Mouse (Mus musculus) cerebellum, adult 11 months (tissue): ENCODE measurements around the gene Ghrh.
"Not testable (repeated sequence)": the region's sequence is repeated elsewhere in the genome, so short reads cannot be mapped to it uniquely, and the experiment has no call there.

Experiments
- DNase-seq: peaks from one replicate; pipeline ENCODE4 v3.0.0; 2022

Gene Ghrh

DNA sequence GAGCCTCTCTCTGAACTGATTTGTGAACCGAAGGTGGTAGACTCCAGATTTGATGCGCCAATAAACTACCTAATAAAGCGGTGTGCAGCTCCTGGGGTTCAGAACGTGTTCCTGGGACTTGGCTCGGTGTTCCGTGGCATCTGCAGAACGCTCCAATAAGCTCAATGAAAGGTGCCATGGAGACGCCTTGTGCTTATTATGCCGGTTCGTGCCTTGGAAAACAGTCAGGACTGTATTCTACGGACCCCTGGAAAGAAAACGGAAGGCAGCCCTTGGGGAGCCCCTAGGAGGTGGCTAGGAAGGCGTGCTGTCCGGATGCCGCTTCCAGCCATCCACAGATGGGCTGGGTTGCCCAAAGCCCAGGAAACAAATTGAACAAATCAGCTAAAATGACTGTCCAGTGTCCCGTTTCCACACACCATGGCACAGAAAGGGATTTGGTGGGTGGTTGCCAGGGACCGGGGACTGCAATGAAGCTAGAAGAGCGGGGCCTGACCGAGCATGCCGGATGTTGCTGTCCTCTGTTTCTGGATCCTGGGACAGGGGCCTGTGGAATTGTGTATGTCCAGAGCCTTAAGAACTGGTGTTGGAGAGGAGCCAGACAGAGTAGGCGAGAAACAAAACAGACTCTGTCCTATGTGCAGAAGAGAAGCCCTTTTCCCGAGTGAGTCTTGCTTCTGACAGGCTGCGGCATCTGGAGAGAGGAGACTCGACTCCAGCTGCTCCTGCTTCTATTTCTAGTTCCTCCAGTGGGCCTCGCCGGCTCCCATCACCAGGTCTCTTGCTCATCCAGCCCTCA is at the start of gene Ghrh:
Ghrh (minus strand) TSS at position 146 of the 799 bp plus-strand sequence.
- peak; percentile 4 for DNase-seq

GRCm38 (mm10) chr2:157395960-157396359 is 48.7 kb upstream of the Ghrh start:
- no peak for DNase-seq

DNA sequence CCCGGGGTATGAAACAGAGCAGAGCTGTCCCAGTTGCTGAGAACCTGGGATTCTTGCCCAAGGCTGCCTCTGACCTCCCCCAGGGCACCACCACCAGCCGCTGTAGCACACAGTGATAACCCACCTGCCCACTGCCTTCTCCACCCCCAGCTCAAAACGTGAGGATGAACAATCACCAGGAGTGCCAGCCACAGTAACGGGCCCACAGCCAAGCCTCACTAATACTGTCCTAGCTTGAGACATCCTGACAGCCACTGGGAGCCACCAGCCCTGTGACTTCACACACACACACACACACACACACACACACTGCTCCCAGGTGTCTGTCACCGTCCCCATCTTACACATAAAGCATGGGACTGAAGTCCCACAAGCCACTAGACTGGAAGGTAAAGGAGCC is 48.1 kb upstream of the Ghrh start:
- DNase-seq, result no peak

DNA sequence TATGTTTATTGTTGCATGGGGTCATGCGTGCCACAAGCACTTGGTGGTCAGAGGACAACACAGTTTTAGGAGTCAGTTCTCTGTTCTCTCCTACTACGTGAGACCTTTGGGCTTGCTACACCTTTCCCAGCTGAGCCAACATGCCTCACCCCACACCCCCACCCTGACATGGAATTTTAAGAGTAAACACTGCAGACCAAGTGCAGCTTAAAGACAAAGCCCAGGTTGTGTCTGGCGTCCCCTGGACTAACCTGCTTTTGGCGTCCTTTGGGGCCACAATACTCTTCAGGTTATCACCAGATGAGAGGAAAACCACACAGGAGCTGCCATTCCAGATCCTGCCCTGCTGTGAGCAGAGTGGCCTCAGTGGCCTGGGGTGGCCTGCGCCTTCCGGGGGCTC is 47.6 kb upstream of the Ghrh start:
- DNase-seq, result no peak

DNA sequence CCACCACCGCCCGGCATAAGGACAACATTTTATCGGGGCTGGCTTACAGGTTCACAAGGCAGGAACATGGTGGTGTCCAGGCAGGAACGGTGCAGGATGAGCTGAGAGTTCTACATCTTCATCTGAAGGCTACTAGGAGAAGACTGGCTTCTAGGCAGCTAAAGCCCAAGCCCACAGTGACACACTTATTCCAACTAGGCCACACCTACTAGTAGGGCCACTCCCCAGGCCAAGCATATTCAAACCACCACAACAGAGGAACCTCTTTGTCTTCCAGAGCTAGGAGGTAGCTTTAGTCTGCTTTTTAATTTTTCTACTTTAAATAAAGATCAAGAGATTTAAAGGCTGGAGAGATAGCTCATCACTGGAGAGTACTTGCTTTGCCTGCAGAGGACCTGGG is 46.2 kb upstream of the Ghrh start:
- DNase-seq, result no peak

- DNase-seq, result no peak
These were observed 45.0 kb upstream of the Ghrh start for GRCm38 (mm10) chr2:157392331-157392730.

- DNase-seq, result no peak
These were observed 42.2 kb upstream of the Ghrh start for GRCm38 (mm10) chr2:157389591-157389921.

- not testable (repeated sequence) for DNase-seq
These were observed 41.7 kb upstream of the Ghrh start for GRCm38 (mm10) chr2:157388901-157389590.

GRCm38 (mm10) chr2:157384836-157385235 is 37.5 kb upstream of the Ghrh start:
- no peak for DNase-seq

- no peak for DNase-seq
These were observed 29.7 kb upstream of the Ghrh start for GRCm38 (mm10) chr2:157376995-157377394.

- no peak for DNase-seq
These were observed 28.8 kb upstream of the Ghrh start for GRCm38 (mm10) chr2:157375794-157376757.

GRCm38 (mm10) chr2:157375051-157375450 is 27.7 kb upstream of the Ghrh start:
- DNase-seq, result no peak

DNA sequence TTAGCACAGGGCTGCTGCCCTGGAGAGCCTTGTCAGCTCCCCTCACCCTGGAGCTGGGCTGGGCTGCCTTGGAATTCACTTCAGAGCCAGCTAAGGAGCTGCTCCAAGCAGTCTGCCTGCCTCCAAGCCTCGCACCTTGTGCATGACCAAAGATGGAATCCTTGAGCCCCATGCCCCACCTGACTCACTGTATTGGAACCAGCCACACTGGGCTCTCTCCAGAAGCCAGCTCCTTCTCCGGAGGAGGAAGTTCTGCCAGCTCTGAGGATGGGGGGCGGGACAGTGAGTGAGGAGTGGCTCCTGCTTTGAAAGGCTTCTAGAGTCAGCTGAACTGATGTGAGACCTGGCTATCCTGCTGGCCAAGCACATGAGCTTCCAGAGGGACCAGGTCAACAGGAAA is 26.4 kb upstream of the Ghrh start:
- DNase-seq, result no peak

DNA sequence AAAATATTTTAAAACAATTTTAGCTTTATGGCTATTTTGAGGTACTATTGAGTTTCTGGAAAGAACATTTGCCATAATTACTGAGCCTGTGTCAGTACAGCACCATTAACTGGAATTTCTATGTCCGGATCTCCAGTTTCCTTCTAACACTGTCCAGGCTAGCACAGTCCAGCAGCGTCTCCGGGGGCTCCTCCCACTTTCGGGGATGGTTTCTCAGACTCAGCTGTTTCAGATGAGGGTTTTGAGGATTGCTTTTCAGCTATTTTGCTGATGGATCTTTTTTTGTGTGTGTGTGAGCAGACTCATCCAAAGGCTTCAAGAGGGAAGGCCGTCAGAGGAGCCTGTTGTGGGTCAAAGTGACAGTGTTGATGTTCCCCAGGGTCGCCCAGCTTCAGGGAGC is 24.4 kb upstream of the Ghrh start:
- no peak for DNase-seq

DNA sequence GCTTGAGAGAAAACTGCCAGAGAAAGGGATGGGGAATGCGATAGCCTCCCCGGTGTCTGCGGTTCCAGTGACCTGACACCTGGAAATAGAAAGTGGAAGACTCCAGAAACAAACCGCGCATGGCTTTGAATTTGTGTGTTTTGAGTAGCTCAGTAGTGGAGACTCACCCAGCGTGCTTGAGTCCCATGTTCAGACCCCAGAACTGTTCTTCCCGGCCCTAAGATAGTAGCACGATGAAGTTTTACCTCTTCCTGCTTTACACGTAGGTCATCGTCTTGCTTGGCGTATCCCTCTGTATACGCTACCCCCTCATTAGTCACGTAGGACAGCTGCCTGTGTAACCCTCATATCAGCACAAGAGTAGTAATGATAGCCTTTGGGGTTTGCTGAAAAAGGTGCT is 20.7 kb upstream of the Ghrh start:
- DNase-seq, result no peak

DNA sequence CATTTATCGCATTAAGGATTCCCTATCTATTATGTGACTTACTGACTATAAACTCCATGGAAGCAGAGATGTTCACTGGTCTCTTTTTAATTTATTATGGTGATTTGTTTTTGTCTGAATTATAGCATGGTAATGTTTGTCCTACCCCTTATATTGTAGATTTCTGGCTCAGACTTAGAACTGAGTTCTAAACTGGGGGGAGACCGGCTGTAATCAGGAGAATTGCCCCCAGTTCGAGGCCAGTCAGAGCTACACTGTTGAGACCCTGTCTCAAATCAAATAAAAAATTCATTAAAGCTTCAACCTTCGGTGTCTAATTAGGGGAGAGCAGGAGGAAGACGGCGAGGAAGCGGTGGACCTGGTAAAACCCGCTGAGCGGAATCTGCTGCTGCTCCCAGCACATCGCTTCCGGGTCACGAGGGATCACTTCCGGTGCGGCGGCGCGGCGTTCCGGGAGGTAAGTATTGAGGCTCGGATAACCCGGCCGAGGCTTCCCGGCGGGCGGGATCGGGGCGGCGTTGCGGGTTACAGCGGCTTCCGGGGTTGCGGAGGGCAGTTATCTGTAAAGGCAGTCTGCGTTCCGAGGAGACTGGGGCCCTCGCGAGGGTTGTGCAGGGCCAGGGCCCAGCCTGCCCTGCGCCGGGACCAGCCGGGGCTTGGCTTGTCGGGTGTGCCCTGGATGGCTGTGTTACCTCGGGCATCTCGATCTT is 20.0 kb upstream of the Ghrh start, which contains the start of gene Manbal:
Manbal (plus strand) TSS at position 411 of the 710 bp plus-strand sequence.
- DNase-seq, result peak; percentile 92

- no peak for DNase-seq
These were observed 19.5 kb upstream of the Ghrh start for GRCm38 (mm10) chr2:157366762-157367161.

GRCm38 (mm10) chr2:157363031-157363430 is 15.7 kb upstream of the Ghrh start:
- no peak for DNase-seq

GRCm38 (mm10) chr2:157360028-157360427 is 12.7 kb upstream of the Ghrh start:
- no peak for DNase-seq

- no peak for DNase-seq
These were observed 6.8 kb upstream of the Ghrh start for GRCm38 (mm10) chr2:157354106-157354505.

DNA sequence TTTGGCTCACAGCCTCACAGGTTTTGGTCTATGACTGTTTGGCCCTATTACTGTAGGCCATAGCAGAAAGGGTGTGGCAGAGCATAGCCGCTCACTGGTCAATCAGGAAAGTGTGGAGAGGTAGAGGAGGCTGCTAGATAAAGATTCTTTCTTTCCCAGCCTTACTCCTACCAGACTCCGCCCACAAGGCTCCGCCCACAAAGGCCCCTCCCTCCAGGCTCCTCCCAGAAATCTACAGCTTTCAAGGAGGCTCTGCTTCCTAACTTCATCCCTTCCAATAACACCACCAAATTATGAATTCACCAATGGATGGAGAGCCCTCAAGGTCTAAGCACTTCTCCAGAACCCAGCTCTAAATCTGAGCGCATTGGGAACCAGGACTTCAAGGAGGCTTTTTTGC is 5.9 kb upstream of the Ghrh start:
- no peak for DNase-seq

GRCm38 (mm10) chr2:157349121-157349778 is 1.9 kb upstream of the Ghrh start:
- no peak for DNase-seq
